Mouse (Mus musculus): ENCODE data around the gene Gckr. TPM values are rescaled to one million over a fixed set of nuclear protein-coding genes. Genes with fewer than 3 reads are reported as not detected.
"Not testable (repeated sequence)": the region's sequence is repeated elsewhere in the genome, so short reads cannot be mapped to it uniquely, and the experiment has no call there.

Gene Gckr
- polyA plus RNA-seq, 2 experiments from 2014 or later: not detected

GRCm38 (mm10) chr5:31295606-31296141 is 1.6 kb upstream of the Gckr start, which contains the start of gene Fndc4:
Gene Fndc4, minus strand, starts transcription at chr5:31296080.
- ATAC-seq: no peak

GRCm38 (mm10) chr5:31297981-31298380 is 738 bp downstream of the Gckr start:
- ATAC-seq: no peak

- no peak for ATAC-seq
Observed at GRCm38 (mm10) chr5:31298486-31298885, 1.2 kb downstream of the Gckr start.

GRCm38 (mm10) chr5:31301866-31302265 is 4.6 kb downstream of the Gckr start:
- no peak for ATAC-seq

DNA sequence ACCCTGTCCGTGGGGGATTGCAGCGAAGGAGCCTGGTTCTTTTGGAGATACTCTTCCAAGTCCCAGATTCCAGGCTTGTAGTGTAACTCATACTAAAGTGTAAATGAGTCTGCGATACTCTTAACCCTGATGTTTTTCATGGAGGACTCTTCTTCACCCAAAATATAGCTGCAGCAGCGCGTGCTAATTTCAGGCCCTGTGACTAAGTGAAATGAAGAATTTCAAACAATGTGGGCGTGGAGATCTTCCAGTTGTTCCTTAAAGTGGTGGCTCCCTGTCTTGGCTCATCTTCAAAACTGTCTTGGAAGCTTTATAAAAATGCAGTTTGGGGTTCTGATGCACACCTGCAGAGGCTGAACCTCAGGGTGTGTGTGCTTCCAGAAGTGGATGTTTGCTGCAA is 5.8 kb downstream of the Gckr start:
- no peak for ATAC-seq

DNA sequence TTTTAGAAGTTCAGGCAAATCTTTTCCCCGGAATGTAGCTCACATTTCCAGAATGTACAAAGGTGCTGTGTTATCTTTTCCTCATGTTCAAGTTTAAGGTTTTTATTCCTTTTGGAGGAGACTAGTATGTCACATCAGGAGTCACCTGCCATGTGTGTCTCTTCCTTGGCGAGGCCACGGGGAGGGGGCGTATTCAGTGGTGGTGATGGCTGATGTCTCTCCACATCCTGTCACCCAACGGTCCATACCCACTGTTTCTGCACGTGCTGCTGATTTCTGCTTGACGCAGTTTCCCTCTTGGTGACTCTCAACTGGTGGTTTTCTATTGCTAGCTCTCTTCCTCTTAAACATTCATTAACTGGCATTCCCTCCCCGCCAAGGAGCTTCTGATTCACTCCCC is 15.6 kb downstream of the Gckr start:
- no peak for ATAC-seq

GRCm38 (mm10) chr5:31322776-31323175 is 25.5 kb downstream of the Gckr start:
- ATAC-seq: no peak

DNA sequence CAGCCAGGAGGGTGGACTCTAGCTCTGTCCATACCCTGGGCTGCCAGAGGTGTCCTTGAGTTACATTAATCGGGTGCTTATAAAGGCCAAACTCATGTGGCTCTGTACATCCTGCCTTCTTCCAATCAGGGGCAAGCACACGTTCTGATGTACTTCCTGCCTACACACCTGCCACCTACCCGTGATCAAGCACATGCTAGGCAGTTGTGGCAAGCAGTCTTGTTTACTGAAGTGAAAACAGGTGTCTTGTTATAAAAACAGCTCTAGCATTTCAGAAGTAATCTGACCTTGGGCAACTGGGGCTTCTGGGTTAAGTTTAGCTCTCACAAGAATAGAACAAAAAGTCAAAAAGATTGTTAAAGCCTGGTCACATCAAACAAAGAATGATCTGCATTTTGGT is 26.8 kb downstream of the Gckr start:
- no peak for ATAC-seq

GRCm38 (mm10) chr5:31326850-31327249 is 29.6 kb downstream of the Gckr start:
- ATAC-seq: no peak

DNA sequence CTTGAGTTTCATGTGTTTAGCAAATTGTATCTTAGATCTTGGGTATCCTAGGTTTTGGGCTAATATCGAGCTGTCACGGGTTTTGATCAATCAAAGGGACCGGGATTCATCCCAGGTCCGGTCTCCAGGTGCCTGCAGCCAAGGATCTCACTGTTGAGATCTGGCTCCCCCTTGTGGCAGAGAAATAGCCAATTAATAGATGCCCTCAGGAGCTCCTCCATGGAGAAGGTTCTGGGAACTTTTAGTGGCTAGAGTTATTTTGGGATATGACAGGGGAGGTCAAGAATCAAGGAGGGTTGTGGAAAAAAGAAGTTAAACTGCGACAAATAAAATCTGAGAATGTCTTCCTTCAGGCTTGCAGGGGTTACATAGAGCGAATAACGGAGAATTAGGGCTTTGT is 31.0 kb downstream of the Gckr start:
- ATAC-seq: no peak

DNA sequence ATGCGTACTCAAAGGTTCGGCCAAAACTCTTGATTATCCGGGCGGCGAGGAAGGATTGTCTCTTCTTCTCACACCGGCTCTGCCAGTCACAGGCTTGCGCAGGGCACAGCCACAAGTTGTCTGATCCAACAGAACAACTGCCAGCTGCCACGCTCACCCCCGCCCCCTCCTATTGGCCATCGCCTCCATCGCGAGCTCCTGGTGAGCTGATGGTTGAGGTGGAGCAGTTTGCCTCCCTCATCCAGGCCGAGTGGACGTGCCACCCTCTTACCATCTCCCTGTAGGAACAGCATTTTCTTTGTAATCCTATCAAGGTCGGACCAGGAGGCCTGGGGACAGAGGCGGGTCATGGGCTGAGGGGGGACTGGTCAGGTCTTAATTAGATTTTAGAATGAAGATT is 60.3 kb downstream of the Gckr start:
- not testable (repeated sequence) for ATAC-seq

- ATAC-seq: no peak
Observed at GRCm38 (mm10) chr5:31360955-31361354, 63.7 kb downstream of the Gckr start.

Other genes with a start within 250 kb of the Gckr start
- gene Atraid, start 249.1 kb upstream of the Gckr start, polyA plus RNA-seq (2017; shearing (Covaris generic)): 10 to 100 TPM; 80.7 to 89.3 TPM
- 1 to 10 TPM; 6.5 to 7.9 TPM for gene Slc5a6, start 248.5 kb upstream of the Gckr start, polyA plus RNA-seq (2017; shearing (Covaris generic))
- 10 to 100 TPM in 1 of 2 experiments, 1 to 10 TPM in 1; 7.7 to 14.0 TPM for gene Cad, start 242.7 kb upstream of the Gckr start, polyA plus RNA-seq (2017; shearing (Covaris generic))
- not detected for gene Dnajc5g, start 191.2 kb upstream of the Gckr start, polyA plus RNA-seq (2017; shearing (Covaris generic))
- not detected for gene Slc30a3, start 189.2 kb upstream of the Gckr start, polyA plus RNA-seq (2017; shearing (Covaris generic))
- gene Trim54, start 180.7 kb upstream of the Gckr start, polyA plus RNA-seq (2017; shearing (Covaris generic)): not detected
- not detected for gene Ucn, start 158.6 kb upstream of the Gckr start, polyA plus RNA-seq (2017; shearing (Covaris generic))
- gene Mpv17, start 143.2 kb upstream of the Gckr start, polyA plus RNA-seq (2017; shearing (Covaris generic)): 10 to 100 TPM; 64.4 to 66.7 TPM
- 1 to 10 TPM; 1.2 to 1.5 TPM for gene Gm29609, start 117.5 kb upstream of the Gckr start, polyA plus RNA-seq (2017; shearing (Covaris generic))
- 100 to 1,000 TPM in 1 of 2 experiments, 10 to 100 TPM in 1; 70.2 to 126 TPM for gene Gtf3c2, start 117.3 kb upstream of the Gckr start, polyA plus RNA-seq (2017; shearing (Covaris generic))
- 100 to 1,000 TPM; 111 to 171 TPM for gene Snx17, start 104.2 kb upstream of the Gckr start, polyA plus RNA-seq (2017; shearing (Covaris generic))
- 10 to 100 TPM; 47.9 to 49.1 TPM for gene Eif2b4, start 104.0 kb upstream of the Gckr start, polyA plus RNA-seq (2017; shearing (Covaris generic))
- gene Zfp513, start 95.1 kb upstream of the Gckr start, polyA plus RNA-seq (2017; shearing (Covaris generic)): 1 to 10 TPM; 4.6 to 6.7 TPM
- 10 to 100 TPM; 45.9 to 50.4 TPM for gene Ppm1g, start 76.8 kb upstream of the Gckr start, polyA plus RNA-seq (2017; shearing (Covaris generic))
- 10 to 100 TPM; 91.5 to 96.5 TPM for gene Nrbp1, start 56.6 kb upstream of the Gckr start, polyA plus RNA-seq (2017; shearing (Covaris generic))
- not detected for gene Gm9970, start 56.2 kb upstream of the Gckr start, polyA plus RNA-seq (2017; shearing (Covaris generic))
- gene Krtcap3, start 45.8 kb upstream of the Gckr start, polyA plus RNA-seq (2017; shearing (Covaris generic)): 10 to 100 TPM; 28.0 to 30.7 TPM
- gene Ift172, start 6.3 kb upstream of the Gckr start, polyA plus RNA-seq (2017; shearing (Covaris generic)): 1 to 10 TPM; 4.8 to 10.0 TPM
- not detected for gene Fndc4, start 1.4 kb upstream of the Gckr start, polyA plus RNA-seq (2017; shearing (Covaris generic))
- 10 to 100 TPM; 37.1 to 50.1 TPM for gene Zfp512, start 155.0 kb downstream of the Gckr start, polyA plus RNA-seq (2017; shearing (Covaris generic))
- under 1 TPM in 1 of 2 experiments, not detected in 1; 0.71 TPM for gene 4930548H24Rik, start 188.3 kb downstream of the Gckr start, polyA plus RNA-seq (2017; shearing (Covaris generic))
- 10 to 100 TPM; 48.2 to 60.4 TPM for gene Gpn1, start 197.3 kb downstream of the Gckr start, polyA plus RNA-seq (2017; shearing (Covaris generic))
- gene Slc4a1ap, start 229.6 kb downstream of the Gckr start, polyA plus RNA-seq (2017; shearing (Covaris generic)): 10 to 100 TPM; 21.8 to 31.2 TPM
- gene Supt7l, start 230.4 kb downstream of the Gckr start, polyA plus RNA-seq (2017; shearing (Covaris generic)): 10 to 100 TPM; 16.4 to 24.3 TPM